Mouse (Mus musculus) heart, adult 11 months (tissue): ENCODE measurements around the gene Inava.
A peak's percentile ranks its signal among the peaks of the same experiment; 100 is the strongest.

ENCODE experiments used
- DNase-seq: peaks from one replicate; pipeline ENCODE4 v3.0.0; 2022

Inava gene

GRCm38 (mm10) chr1:136233892-136234594 lies at the start of gene Inava:
Inava (minus strand) TSS chr1:136234264.
- DNase-seq = no peak

GRCm38 (mm10) chr1:136277366-136277765 lies 43.3 kb upstream of the Inava start:
- DNase-seq = no peak

- DNase-seq = no peak
Measured at GRCm38 (mm10) chr1:136268224-136268623, 34.2 kb upstream of the Inava start.

- peak; percentile 54 for DNase-seq
Measured at GRCm38 (mm10) chr1:136266127-136266526, 32.1 kb upstream of the Inava start.

GRCm38 (mm10) chr1:136263355-136263754 lies 29.3 kb upstream of the Inava start:
- peak; percentile 89 for DNase-seq

GRCm38 (mm10) chr1:136260635-136261238 lies 26.7 kb upstream of the Inava start, which contains the start of gene Gpr25:
Gpr25 (minus strand) TSS chr1:136260873.
- no peak for DNase-seq

- DNase-seq = peak; percentile 95
Measured at GRCm38 (mm10) chr1:136259893-136260634, 26.0 kb upstream of the Inava start.

GRCm38 (mm10) chr1:136259543-136259892 lies 25.5 kb upstream of the Inava start:
- DNase-seq = no peak

GRCm38 (mm10) chr1:136258495-136258894 lies 24.4 kb upstream of the Inava start:
- no peak for DNase-seq

GRCm38 (mm10) chr1:136255657-136256056 lies 21.6 kb upstream of the Inava start:
- DNase-seq = no peak

GRCm38 (mm10) chr1:136255174-136255573 lies 21.1 kb upstream of the Inava start:
- DNase-seq = no peak

GRCm38 (mm10) chr1:136254503-136255065 lies 20.5 kb upstream of the Inava start:
- DNase-seq = no peak

GRCm38 (mm10) chr1:136253472-136253871 lies 19.4 kb upstream of the Inava start:
- no peak for DNase-seq

- no peak for DNase-seq
Measured at GRCm38 (mm10) chr1:136249662-136250061, 15.6 kb upstream of the Inava start.

GRCm38 (mm10) chr1:136247393-136247792 lies 13.3 kb upstream of the Inava start:
- no peak for DNase-seq

GRCm38 (mm10) chr1:136244469-136244868 lies 10.4 kb upstream of the Inava start:
- no peak for DNase-seq

GRCm38 (mm10) chr1:136241801-136242200 lies 7.7 kb upstream of the Inava start:
- DNase-seq = no peak

GRCm38 (mm10) chr1:136238495-136238894 lies 4.4 kb upstream of the Inava start:
- no peak for DNase-seq

- no peak for DNase-seq
Measured at GRCm38 (mm10) chr1:136234595-136235092, 580 bp upstream of the Inava start.

- DNase-seq = no peak
Measured at GRCm38 (mm10) chr1:136232986-136233790, 876 bp downstream of the Inava start.

GRCm38 (mm10) chr1:136232285-136232926 lies 1.7 kb downstream of the Inava start:
- no peak for DNase-seq

GRCm38 (mm10) chr1:136231596-136231995 lies 2.5 kb downstream of the Inava start:
- no peak for DNase-seq
